Mouse (Mus musculus): ENCODE data around the gene Clstn1.

Gene Clstn1

DNA sequence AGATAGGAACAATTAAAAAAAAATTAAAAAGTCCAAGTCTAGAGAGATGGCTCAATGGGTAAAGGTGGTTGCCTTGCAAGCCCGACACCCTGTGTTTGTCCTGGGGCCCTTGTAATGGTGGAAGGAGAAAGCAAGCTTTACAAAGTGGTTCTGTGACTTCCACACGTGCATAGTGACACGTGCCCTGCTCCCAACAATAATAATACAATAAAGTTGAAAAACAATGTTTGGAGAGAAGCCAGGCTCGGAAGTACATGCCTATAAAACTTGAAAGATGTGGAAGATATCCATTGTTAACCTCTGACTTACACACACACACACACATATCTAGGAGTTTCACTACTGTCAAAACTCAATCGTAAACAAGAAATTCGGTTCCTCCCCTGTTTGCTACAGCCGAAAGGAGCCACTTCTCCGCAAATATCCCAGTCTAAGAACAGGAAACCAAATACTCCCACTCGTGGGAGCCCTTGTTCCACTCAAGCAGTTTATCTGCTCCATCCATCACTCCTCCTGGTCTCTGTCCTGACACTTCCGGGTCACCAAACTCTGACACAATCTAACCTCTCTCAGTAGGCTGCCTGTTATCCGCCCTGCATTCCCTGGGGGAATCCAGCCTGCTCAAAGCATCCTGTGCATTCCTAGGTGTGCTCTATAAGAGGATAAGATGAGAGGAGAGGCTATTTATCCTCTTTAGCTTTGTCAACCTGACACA, 92.9 kb downstream of the Clstn1 start:
- DNase-seq = peak in 1 of 2 experiments; percentile 42

DNA sequence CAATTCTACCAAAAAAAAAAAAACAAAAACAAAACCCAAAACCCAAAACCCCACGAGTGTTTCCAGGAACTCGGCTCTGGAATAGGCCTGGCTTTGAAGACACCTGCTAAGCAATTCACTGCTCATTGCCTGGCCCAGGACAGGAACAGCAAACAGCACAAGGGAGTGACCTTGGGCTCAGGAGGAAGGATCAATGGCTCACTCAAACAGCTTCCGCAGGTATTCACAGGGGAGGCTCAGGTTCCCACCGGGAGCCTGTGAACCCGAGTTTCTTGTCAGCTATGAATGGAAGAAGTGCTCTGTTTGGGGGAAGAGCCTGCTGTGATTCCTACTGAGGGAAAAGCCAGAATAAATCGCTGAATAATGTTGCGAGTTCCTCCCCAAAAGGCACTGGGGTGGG, 97.6 kb downstream of the Clstn1 start:
- DNase-seq = no peak

DNA sequence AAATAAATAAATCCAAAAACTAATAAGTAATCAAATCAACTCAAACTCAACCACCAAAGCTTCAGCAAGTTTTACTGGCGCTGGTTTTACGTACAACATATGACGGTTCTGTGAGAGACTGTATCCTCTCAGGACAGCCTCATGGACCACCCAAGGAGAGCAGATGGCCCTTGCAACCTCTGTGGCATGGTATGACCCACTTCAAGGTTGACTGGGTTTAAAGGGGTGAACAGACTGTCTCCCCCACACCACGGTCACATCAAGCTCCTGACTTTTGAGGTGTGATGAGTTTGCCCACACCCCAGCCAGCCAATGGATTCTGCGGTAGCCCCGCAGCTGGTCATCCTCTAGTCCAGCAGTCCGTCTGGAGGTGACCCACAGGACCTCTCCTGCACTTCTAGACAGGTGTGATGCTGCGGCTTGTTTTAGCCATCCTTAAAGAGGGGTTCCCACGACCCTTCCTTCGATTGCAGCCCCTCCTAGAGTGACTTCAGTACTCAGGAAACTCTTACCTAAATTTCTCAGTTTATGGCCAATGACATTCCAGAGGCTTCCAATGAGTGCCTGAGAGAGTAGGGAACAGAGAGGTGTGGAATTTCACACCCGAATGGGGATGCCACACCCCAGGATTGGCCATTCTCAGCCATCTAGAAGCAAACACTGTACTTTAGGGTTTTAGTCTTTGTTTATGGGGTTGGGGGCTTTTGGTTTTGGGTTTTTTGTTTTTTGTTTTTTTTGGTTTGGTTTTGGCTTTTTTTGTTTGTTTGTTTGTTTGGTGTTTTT, 98.8 kb downstream of the Clstn1 start:
- DNase-seq = no peak

DNA sequence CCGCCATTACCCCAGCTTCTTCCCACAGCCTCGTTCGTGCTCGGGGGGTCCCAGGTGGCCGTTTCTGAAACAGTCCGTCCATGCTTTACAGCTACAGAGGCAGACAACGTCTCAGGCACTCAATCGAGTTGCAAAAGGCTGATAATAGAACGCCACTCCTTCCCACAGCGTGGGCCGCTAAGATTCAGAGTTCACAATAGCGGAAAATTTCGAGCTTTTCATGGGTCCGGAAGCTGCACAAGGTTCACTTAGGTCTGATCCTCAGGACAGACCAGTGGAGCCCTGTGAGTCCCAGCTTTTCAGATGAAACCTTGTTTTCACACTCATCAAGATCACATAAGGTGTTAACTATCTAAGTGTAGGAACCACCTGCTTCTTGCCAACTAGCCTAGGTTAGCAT, 102.6 kb downstream of the Clstn1 start:
- DNase-seq = no peak

DNA sequence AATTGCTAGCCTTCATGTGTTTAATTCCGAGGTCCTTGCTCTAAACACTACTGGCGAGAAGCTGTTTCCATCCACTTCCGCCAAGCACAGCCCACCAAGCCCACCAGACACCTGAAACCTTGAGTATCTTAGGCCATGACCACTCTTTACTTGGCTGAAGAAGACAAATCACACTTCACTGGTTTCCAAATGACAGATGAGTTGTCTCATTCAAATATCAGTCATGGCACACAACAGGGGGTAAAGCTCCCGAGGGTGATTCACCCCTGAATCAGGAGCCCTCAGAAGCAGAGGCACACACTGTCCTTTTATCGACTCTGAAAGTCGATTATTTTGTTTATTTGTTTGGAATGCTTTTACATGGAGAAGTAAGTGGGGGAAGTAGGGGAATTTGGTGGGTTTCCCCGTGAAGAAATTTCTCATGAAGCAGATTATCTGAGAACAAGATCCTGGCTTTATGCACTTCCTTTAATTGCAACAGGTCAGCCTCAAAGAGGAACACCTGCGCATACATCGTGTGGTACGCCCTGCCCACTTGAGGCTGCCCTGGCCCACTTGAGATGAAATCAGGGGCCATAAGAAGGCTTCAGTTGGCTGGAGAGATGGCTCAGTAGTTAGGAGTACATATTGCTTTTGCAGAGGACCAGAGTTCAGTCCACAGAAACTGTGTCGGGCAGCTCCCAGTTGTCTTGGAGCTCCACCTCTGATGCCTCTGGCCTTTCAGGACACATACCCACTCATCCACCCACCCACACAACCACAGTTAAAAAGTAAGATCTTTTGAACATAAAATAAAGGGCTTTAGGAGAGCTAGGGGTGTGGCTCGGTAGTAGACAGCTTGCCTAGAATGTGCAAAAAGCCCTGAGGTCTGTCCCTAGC, 103.8 kb downstream of the Clstn1 start:
- no peak for DNase-seq

DNA sequence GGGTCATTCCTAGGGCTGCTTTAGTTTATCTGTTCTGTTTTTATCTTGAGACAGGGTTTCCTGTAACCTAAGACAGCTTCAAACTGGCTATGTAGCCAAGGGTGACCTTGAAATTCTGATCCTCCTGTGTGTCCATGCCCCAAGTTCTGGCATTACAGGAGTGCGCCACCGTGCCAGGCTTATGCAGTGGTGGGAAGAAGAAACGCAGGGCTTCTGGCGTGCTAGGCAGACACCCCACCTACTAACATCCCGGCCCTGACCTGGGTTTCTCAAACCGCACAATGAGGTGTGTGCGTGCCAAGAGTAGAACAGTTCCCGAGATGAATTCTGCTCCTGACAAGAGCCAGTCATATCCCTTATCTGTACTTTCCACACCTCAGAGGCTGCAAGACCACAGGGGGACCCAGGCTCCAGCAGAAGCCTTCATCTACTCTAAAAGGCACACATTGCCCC, 104.6 kb downstream of the Clstn1 start:
- no peak for DNase-seq

DNA sequence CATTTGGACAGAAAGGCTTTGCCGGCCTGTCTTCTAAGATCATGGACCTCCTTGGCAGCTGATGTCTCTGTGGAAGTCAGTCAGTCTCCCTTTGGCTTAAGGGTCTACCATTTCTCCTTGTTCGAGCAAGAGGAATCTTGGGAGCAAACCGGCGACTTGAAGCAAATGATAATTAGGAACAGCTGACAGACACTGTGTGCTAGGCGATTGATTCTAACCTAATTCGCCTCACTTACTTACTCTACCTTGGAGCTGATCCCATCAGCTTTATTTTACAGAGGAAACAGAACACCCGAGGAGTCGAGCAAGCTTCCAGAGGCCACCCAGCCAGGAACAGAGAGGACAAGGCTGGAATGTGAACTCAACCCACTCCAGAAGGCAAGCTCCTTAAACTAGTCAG, 105.1 kb downstream of the Clstn1 start:
- DNase-seq = no peak

DNA sequence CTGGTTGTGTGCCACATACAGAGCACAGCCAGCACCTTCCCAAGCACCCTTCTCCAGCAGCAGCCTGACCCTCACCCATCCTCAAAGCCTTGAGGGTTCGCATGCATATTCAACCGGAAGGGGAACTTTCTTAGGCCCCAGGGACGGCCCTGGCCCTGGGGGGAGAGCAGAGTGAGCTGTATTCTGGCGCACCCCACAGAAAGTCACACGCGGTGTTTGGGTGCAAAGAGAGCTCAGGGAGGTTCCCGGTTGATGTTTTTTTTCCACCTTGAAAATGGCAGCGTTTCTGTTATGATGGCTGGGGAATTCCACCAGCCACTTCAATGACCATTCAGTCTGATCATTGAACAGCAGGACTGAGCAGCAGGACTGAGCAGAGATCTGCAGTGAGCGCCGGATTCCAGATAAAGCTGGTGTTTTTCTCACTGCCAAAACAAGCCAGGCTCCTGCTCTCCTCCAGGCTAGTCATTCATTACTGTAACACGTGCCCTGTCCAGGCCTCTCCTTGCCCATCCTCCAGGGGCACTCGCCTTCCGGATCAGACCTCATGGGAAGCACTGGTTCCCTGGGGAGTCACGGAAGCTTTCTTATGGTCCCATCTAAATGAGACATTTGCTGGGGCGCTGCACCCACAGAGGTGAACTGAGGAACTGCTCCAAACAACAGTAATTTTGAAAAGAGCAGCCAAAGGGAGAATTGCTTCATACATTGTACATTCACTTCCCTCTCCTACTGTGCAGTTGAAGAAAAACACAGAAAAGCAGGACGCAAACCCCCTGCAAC, 110.1 kb downstream of the Clstn1 start:
- peak; percentile 54 to 74 for DNase-seq

DNA sequence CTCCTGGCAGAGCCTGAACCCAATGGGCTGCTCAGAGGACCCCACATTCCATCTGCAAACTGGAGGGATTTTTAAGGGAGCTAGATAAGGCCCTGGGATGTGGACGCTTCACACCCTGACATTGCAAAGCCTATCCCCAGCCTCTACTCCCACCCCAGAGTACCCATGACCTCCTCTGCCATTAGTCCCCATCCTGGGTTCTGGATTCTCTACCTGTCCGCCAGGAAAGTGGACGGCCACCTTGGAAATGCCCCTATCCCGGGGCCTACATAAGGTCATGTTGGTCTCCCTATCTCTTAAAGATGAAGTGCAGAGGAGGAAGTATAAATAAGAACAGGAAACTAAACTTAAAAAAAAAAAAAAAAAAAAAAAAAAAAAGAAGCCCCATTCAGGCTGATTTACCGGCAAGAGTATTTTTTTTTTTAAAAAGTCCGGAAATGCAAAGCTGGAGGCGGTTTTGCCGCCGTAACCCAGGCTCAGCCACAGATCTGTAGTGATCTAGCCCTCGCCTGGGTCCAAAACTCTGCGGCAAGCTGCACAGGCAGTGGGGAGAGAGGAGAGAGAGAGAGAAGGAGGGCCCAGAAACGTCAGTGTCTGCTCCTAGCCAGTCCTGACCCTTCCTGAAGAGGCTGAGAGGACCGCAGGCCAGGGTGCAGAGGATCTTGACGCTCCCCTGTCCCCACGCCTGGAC, 111.4 kb downstream of the Clstn1 start:
- DNase-seq = peak; percentile 36 to 56

DNA sequence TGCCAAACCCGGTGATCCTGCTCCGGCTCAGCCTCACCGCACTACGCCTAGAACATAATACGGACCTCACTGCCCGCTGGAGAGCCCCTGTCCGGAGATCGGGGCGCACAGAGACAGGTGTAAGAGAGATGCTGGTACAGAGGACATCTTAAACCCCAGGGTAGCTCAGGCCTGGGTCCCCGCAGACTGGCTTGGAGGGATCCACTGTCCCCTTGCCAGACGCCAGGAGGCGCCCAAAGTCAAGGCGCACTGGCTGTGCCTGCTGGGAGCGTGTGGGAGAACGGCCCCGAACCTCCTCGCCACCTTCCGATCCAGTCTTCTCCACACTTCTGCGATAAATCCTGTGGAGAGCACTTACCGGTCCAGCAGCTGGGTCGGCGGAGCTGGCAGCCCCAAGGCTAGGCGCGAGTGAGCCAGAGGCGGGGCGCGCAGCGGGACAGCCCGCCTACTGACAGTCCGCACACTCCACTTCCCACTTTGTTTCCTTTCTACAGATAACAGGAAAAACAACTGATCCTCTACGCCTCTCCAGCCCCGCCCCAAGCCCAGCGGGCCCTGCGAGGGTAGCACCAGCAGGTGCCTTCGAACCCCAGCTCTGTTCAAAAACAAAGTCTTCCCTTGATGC, 112.0 kb downstream of the Clstn1 start:
- peak; percentile 73 to 77 for DNase-seq
